Mouse (Mus musculus): ENCODE data around the gene Hist1h3c. TPM values are rescaled to one million over a fixed set of nuclear protein-coding genes. Genes with fewer than 3 reads are reported as not detected.
"Not testable (repeated sequence)": the region's sequence is repeated elsewhere in the genome, so short reads cannot be mapped to it uniquely, and the experiment has no call there.

Hist1h3c gene
- polyA plus RNA-seq, 1 experiment = 2.5 TPM

- Histone ChIP-seq H3K4me3 (peak overlapping the region; percentile 15), H3K27me3 (ENCODE audit: control insufficient read depth, insufficient read depth, insufficient read length) (no peaks in the 10 kb centered on the region), H3K79me2 (ENCODE audit: control insufficient read depth, insufficient read depth) (no peaks in the 10 kb centered on the region), H3K36me3 (ENCODE audit: control insufficient read depth, insufficient read depth) (no peaks in the 10 kb centered on the region), H3K4me2 (ENCODE audit: low read depth) (peak overlapping the region; percentile 70), H3ac (ENCODE audit: control insufficient read depth, insufficient read length) (no peak overlapping the region)
- TF ChIP-seq POLR2A (IDR thresholded peaks at IDR 0.05; ENCODE audit: insufficient read length, low read depth) = peak; percentile 14
- TF ChIP-seq MAX (IDR thresholded peaks at IDR 0.05; ENCODE audit: low read depth) = no peak
Measured at GRCm38 (mm10) chr13:23752742-23753172, 7.4 kb upstream of the Hist1h3c start.

GRCm38 (mm10) chr13:23752067-23752741 lies 6.8 kb upstream of the Hist1h3c start, which contains the start of gene Hist1h3b:
Gene Hist1h3b (plus strand): TSS chr13:23752267.
- H3K27me3 ChIP-seq (ENCODE audit: control insufficient read depth, insufficient read depth, insufficient read length); H3K36me3 ChIP-seq (ENCODE audit: control insufficient read depth, insufficient read depth); H3K79me2 ChIP-seq (ENCODE audit: control insufficient read depth, insufficient read depth); H3ac ChIP-seq (ENCODE audit: control insufficient read depth, insufficient read length): not testable (repeated sequence)
- Histone ChIP-seq H3K4me2 (ENCODE audit: low read depth) (peak within 1 kb of the TSS; percentile 76), H3K4me3 (peak within 1 kb of the TSS; percentile 15)
- TF ChIP-seq POLR2AphosphoS2 (IDR thresholded peaks at IDR 0.05; ENCODE audit: insufficient read length, low read depth) = peak; percentile 88
- TF ChIP-seq E2F4 (IDR thresholded peaks at IDR 0.05; ENCODE audit: insufficient read depth) = peak; percentile 84
- TF ChIP-seq POLR2A (IDR thresholded peaks at IDR 0.05; ENCODE audit: insufficient read length, low read depth) = peak; percentile 80

GRCm38 (mm10) chr13:23751478-23751956 lies 6.1 kb upstream of the Hist1h3c start:
- no peaks in the 10 kb centered on the region for H3K27me3 ChIP-seq (ENCODE audit: control insufficient read depth, insufficient read depth, insufficient read length)
- H3K36me3 ChIP-seq (ENCODE audit: control insufficient read depth, insufficient read depth) = no peaks in the 10 kb centered on the region
- peak overlapping the region; percentile 15 for H3K4me3 ChIP-seq
- no peak for TF ChIP-seq MYOG (IDR thresholded peaks at IDR 0.05; ENCODE audit: control insufficient read depth in 1 of 3, insufficient read depth in 1 of 3, insufficient read length in 2 of 3, low read depth in 2 of 3)
- peak; percentile 17 for TF ChIP-seq POLR2A (IDR thresholded peaks at IDR 0.05; ENCODE audit: insufficient read length, low read depth)
- peak overlapping the region; percentile 76 for H3K4me2 ChIP-seq (ENCODE audit: low read depth)
- no peaks in the 10 kb centered on the region for H3K79me2 ChIP-seq (ENCODE audit: control insufficient read depth, insufficient read depth)
- no peak overlapping the region for H3ac ChIP-seq (ENCODE audit: control insufficient read depth, insufficient read length)

DNA sequence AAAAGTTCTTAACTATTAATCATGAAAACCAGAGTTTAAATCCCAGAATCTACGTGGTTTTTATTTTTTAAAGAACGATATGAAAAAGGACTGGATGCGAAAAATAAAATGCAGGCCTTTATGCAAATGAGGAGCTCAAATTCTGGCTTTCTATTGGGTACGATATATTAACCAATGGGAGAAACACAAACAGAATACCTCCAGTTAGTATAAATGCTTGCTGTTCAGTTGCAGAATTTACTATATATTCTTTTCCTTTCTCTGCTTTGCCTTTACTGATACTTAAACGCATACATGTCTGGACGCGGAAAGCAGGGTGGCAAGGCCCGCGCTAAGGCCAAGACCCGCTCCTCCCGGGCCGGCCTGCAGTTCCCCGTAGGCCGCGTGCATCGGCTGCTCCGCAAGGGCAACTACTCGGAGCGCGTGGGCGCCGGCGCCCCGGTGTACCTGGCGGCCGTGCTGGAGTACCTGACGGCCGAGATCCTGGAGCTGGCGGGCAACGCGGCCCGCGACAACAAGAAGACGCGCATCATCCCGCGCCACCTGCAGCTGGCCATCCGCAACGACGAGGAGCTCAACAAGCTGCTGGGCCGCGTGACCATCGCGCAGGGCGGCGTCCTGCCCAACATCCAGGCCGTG lies 5.6 kb upstream of the Hist1h3c start, which contains the start of gene Hist1h2ab:
Hist1h2ab (plus strand) TSS at position 288 of the 639 bp plus-strand sequence.
- not testable (repeated sequence) for H3ac ChIP-seq (ENCODE audit: control insufficient read depth, insufficient read length); H3K36me3 ChIP-seq (ENCODE audit: control insufficient read depth, insufficient read depth); H3K27me3 ChIP-seq (ENCODE audit: control insufficient read depth, insufficient read depth, insufficient read length); H3K79me2 ChIP-seq (ENCODE audit: control insufficient read depth, insufficient read depth)
- Histone ChIP-seq H3K4me2 (ENCODE audit: low read depth) (peak within 1 kb of the TSS; percentile 76), H3K4me3 (peak within 1 kb of the TSS; percentile 15)
- TF ChIP-seq POLR2AphosphoS2 (IDR thresholded peaks at IDR 0.05; ENCODE audit: insufficient read length, low read depth) = peak; percentile 95
- TF ChIP-seq POLR2A (IDR thresholded peaks at IDR 0.05; ENCODE audit: insufficient read length, low read depth) = peak; percentile 81

DNA sequence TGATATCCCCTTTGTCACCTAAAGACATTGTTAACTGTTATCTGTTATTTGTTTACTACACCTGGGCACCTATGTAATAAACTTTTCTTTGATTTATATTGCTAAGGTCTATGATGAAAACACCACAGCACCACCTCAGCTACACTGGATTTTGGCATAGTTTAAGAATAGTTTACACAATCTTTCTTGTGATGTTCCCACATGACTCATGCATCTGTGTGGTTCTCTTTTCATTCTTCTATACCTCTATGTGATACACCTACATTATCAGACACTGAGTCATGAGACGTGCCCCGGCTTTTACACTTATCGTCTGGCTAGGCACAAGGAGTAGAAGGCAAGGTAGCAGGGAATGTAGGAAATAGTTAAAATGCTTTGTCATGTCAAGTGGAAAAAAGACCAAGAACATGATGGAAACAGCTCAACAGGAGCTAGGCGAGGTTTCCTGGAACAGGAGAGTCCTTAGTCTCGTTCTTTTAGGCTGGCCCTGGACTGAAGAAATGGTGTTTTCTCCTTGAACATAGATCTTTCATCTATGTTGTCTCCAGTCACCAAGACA lies 4.2 kb upstream of the Hist1h3c start:
- H3K27me3 ChIP-seq (ENCODE audit: control insufficient read depth, insufficient read depth, insufficient read length) = no peaks in the 10 kb centered on the region
- no peak for TF ChIP-seq USF1 (IDR thresholded peaks at IDR 0.05; ENCODE audit: low read depth)
- no peak for TF ChIP-seq TCF3 (IDR thresholded peaks at IDR 0.05; ENCODE audit: insufficient read length, low read depth)
- no peak for TF ChIP-seq MAX (IDR thresholded peaks at IDR 0.05; ENCODE audit: low read depth)
- TF ChIP-seq MYOG (IDR thresholded peaks at IDR 0.05; ENCODE audit: control insufficient read depth in 1 of 3, insufficient read depth in 1 of 3, insufficient read length in 2 of 3, low read depth in 2 of 3) = no peak
- no peak for TF ChIP-seq POLR2AphosphoS2 (IDR thresholded peaks at IDR 0.05; ENCODE audit: insufficient read length, low read depth)
- no peak for TF ChIP-seq TCF12 (IDR thresholded peaks at IDR 0.05; ENCODE audit: insufficient read depth, poor library complexity, severe bottlenecking)
- TF ChIP-seq E2F4 (IDR thresholded peaks at IDR 0.05; ENCODE audit: insufficient read depth) = no peak
- TF ChIP-seq REST (IDR thresholded peaks at IDR 0.05; ENCODE audit: insufficient read depth, insufficient read length) = no peak
- no peak for TF ChIP-seq SRF (IDR thresholded peaks at IDR 0.05; ENCODE audit: control insufficient read depth, insufficient read length, low read depth)
- no peak for TF ChIP-seq POLR2A (IDR thresholded peaks at IDR 0.05; ENCODE audit: insufficient read length, low read depth)
- no peak for TF ChIP-seq CEBPB (IDR thresholded peaks at IDR 0.05; ENCODE audit: insufficient read depth, poor library complexity, severe bottlenecking)
- no peak for TF ChIP-seq MYOD1 (IDR thresholded peaks at IDR 0.05; ENCODE audit: control insufficient read depth in 1 of 3, insufficient read length in 2 of 3, low read depth in 2 of 3)
- no peaks in the 10 kb centered on the region for H3K36me3 ChIP-seq (ENCODE audit: control insufficient read depth, insufficient read depth)
- H3ac ChIP-seq (ENCODE audit: control insufficient read depth, insufficient read length) = no peak overlapping the region
- H3K79me2 ChIP-seq (ENCODE audit: control insufficient read depth, insufficient read depth) = no peaks in the 10 kb centered on the region
- no peak overlapping the region for H3K4me3 ChIP-seq
- H3K4me2 ChIP-seq (ENCODE audit: low read depth) = no peak overlapping the region

Measured in myocyte (in vitro differentiated cells).